Mouse (Mus musculus): ENCODE measurements around the gene Olfr485. TPM values are rescaled to one million over a fixed set of nuclear protein-coding genes. Genes with fewer than 3 reads are reported as not detected.

The Olfr485 gene
- total and polyA plus RNA-seq, 2 experiments: not detected

- Histone ChIP-seq H3K27me3 (ENCODE audit: control insufficient read depth, insufficient read depth, low read length) (no peaks in the 10 kb centered on the region), H3K4me3 (ENCODE audit: insufficient read depth, low read depth, low read length) (no peak within 1 kb of the TSS), H3K4me1 (ENCODE audit: control insufficient read depth, insufficient read depth, low read length) (no peaks in the 10 kb centered on the region), H3K79me2 (ENCODE audit: control insufficient read depth, insufficient read depth, low read length) (no peaks in the 10 kb centered on the region), H3K27ac (replicated peaks; ENCODE audit: insufficient read depth, low read depth, low read length) (no peak within 1 kb of the TSS), H3K9ac (ENCODE audit: low read depth, low read length) (no peak within 1 kb of the TSS), H3K36me3 (ENCODE audit: control insufficient read depth, insufficient read depth, low read length) (no peaks in the 10 kb centered on the region)
- TF ChIP-seq POLR2A (IDR thresholded peaks at IDR 0.05; ENCODE audit: extremely low read depth, insufficient read depth, low read length): no peak
- TF ChIP-seq CTCF (IDR thresholded peaks at IDR 0.05; ENCODE audit: low read depth, low read length): no peak
- DNase-seq (ENCODE audit: extremely low read depth, low read depth, low spot score): no peak
These were observed 32.3 kb downstream of the Olfr485 start, which contains the start of gene Olfr484 for GRCm38 (mm10) chr7:108127349-108127748. TSS of gene Olfr484 (minus strand) at chr7:108127449.

GRCm38 (mm10) chr7:108121416-108121815 lies 38.3 kb downstream of the Olfr485 start:
- no peak for DNase-seq (ENCODE audit: extremely low read depth, low read depth, low spot score)
- Histone ChIP-seq H3K36me3 (ENCODE audit: control insufficient read depth, insufficient read depth, low read length) (no peaks in the 10 kb centered on the region), H3K79me2 (ENCODE audit: control insufficient read depth, insufficient read depth, low read length) (no peaks in the 10 kb centered on the region), H3K27ac (replicated peaks; ENCODE audit: insufficient read depth, low read depth, low read length) (no peak overlapping the region), H3K4me1 (ENCODE audit: control insufficient read depth, insufficient read depth, low read length) (no peaks in the 10 kb centered on the region), H3K4me3 (ENCODE audit: insufficient read depth, low read depth, low read length) (no peak overlapping the region), H3K9ac (ENCODE audit: low read depth, low read length) (no peak overlapping the region), H3K27me3 (ENCODE audit: control insufficient read depth, insufficient read depth, low read length) (no peaks in the 10 kb centered on the region)
- no peak for TF ChIP-seq POLR2A (IDR thresholded peaks at IDR 0.05; ENCODE audit: extremely low read depth, insufficient read depth, low read length)
- TF ChIP-seq CTCF (IDR thresholded peaks at IDR 0.05; ENCODE audit: low read depth, low read length): no peak
- 53% methylated on average over 1 of the region's 1 CpGs for WGBS

- Histone ChIP-seq H3K9ac (ENCODE audit: low read depth, low read length) (no peak overlapping the region), H3K27me3 (ENCODE audit: control insufficient read depth, insufficient read depth, low read length) (no peaks in the 10 kb centered on the region), H3K36me3 (ENCODE audit: control insufficient read depth, insufficient read depth, low read length) (no peaks in the 10 kb centered on the region), H3K27ac (replicated peaks; ENCODE audit: insufficient read depth, low read depth, low read length) (no peak overlapping the region), H3K4me1 (ENCODE audit: control insufficient read depth, insufficient read depth, low read length) (no peaks in the 10 kb centered on the region), H3K79me2 (ENCODE audit: control insufficient read depth, insufficient read depth, low read length) (no peaks in the 10 kb centered on the region), H3K4me3 (ENCODE audit: insufficient read depth, low read depth, low read length) (no peak overlapping the region)
- TF ChIP-seq POLR2A (IDR thresholded peaks at IDR 0.05; ENCODE audit: extremely low read depth, insufficient read depth, low read length) (no peak), CTCF (IDR thresholded peaks at IDR 0.05; ENCODE audit: low read depth, low read length) (no peak)
- WGBS: 23% methylated on average over 1 of the region's 1 CpGs
- no peak for DNase-seq (ENCODE audit: extremely low read depth, low read depth, low spot score)
These were observed 39.0 kb downstream of the Olfr485 start for GRCm38 (mm10) chr7:108120681-108121080.

Other genes with a start within 250 kb of the Olfr485 start
- gene Olfr473, start 229.4 kb downstream of the Olfr485 start, total RNA-seq (2014; rRNA removed): not detected in 2 replicates
- not detected in 2 replicates for gene Olfr473, start 229.4 kb downstream of the Olfr485 start, polyA plus RNA-seq (2012; rRNA removed)
- gene Olfr474, start 205.2 kb downstream of the Olfr485 start, total RNA-seq (2014; rRNA removed): not detected in 2 replicates
- gene Olfr474, start 205.2 kb downstream of the Olfr485 start, polyA plus RNA-seq (2012; rRNA removed): not detected in 2 replicates
- not detected in 2 replicates for gene Olfr476, start 195.1 kb downstream of the Olfr485 start, total RNA-seq (2014; rRNA removed)
- not detected in 2 replicates for gene Olfr476, start 195.1 kb downstream of the Olfr485 start, polyA plus RNA-seq (2012; rRNA removed)
- not detected in 2 replicates for gene Olfr477, start 173.2 kb downstream of the Olfr485 start, total RNA-seq (2014; rRNA removed)
- not detected in 2 replicates for gene Olfr477, start 173.2 kb downstream of the Olfr485 start, polyA plus RNA-seq (2012; rRNA removed)
- not detected in 2 replicates for gene Olfr478, start 125.9 kb downstream of the Olfr485 start, total RNA-seq (2014; rRNA removed)
- not detected in 2 replicates for gene Olfr478, start 125.9 kb downstream of the Olfr485 start, polyA plus RNA-seq (2012; rRNA removed)
- not detected in 2 replicates for gene Olfr479, start 109.2 kb downstream of the Olfr485 start, total RNA-seq (2014; rRNA removed)
- not detected in 2 replicates for gene Olfr479, start 109.2 kb downstream of the Olfr485 start, polyA plus RNA-seq (2012; rRNA removed)
- not detected in 2 replicates for gene Olfr480, start 92.5 kb downstream of the Olfr485 start, total RNA-seq (2014; rRNA removed)
- not detected in 2 replicates for gene Olfr480, start 92.5 kb downstream of the Olfr485 start, polyA plus RNA-seq (2012; rRNA removed)
- not detected in 2 replicates for gene Olfr481, start 80.0 kb downstream of the Olfr485 start, total RNA-seq (2014; rRNA removed)
- gene Olfr481, start 80.0 kb downstream of the Olfr485 start, polyA plus RNA-seq (2012; rRNA removed): not detected in 2 replicates
- gene Olfr482, start 62.3 kb downstream of the Olfr485 start, total RNA-seq (2014; rRNA removed): not detected in 2 replicates
- gene Olfr482, start 62.3 kb downstream of the Olfr485 start, polyA plus RNA-seq (2012; rRNA removed): not detected in 2 replicates
- not detected in 2 replicates for gene Olfr483, start 59.0 kb downstream of the Olfr485 start, total RNA-seq (2014; rRNA removed)
- not detected in 2 replicates for gene Olfr483, start 59.0 kb downstream of the Olfr485 start, polyA plus RNA-seq (2012; rRNA removed)
- not detected in 2 replicates for gene Olfr484, start 32.4 kb downstream of the Olfr485 start, total RNA-seq (2014; rRNA removed)
- not detected in 2 replicates for gene Olfr484, start 32.4 kb downstream of the Olfr485 start, polyA plus RNA-seq (2012; rRNA removed)
- not detected in 2 replicates for gene Olfr486, start 12.9 kb upstream of the Olfr485 start, total RNA-seq (2014; rRNA removed)
- not detected in 2 replicates for gene Olfr486, start 12.9 kb upstream of the Olfr485 start, polyA plus RNA-seq (2012; rRNA removed)
- gene Olfr487, start 54.8 kb upstream of the Olfr485 start, total RNA-seq (2014; rRNA removed): not detected in 2 replicates
- gene Olfr487, start 54.8 kb upstream of the Olfr485 start, polyA plus RNA-seq (2012; rRNA removed): not detected in 2 replicates
- not detected in 2 replicates for gene Olfr488, start 98.5 kb upstream of the Olfr485 start, total RNA-seq (2014; rRNA removed)
- not detected in 2 replicates for gene Olfr488, start 98.5 kb upstream of the Olfr485 start, polyA plus RNA-seq (2012; rRNA removed)
- not detected in 2 replicates for gene Olfr490, start 129.1 kb upstream of the Olfr485 start, total RNA-seq (2014; rRNA removed)
- not detected in 2 replicates for gene Olfr490, start 129.1 kb upstream of the Olfr485 start, polyA plus RNA-seq (2012; rRNA removed)
- gene Olfr491, start 153.6 kb upstream of the Olfr485 start, total RNA-seq (2014; rRNA removed): not detected in 2 replicates
- not detected in 2 replicates for gene Olfr491, start 153.6 kb upstream of the Olfr485 start, polyA plus RNA-seq (2012; rRNA removed)
- gene Olfr492, start 163.8 kb upstream of the Olfr485 start, total RNA-seq (2014; rRNA removed): not detected in 2 replicates
- not detected in 2 replicates for gene Olfr492, start 163.8 kb upstream of the Olfr485 start, polyA plus RNA-seq (2012; rRNA removed)
- gene Olfr493, start 187.1 kb upstream of the Olfr485 start, total RNA-seq (2014; rRNA removed): not detected in 2 replicates
- gene Olfr493, start 187.1 kb upstream of the Olfr485 start, polyA plus RNA-seq (2012; rRNA removed): not detected in 2 replicates
- not detected in 2 replicates for gene Olfr494, start 205.5 kb upstream of the Olfr485 start, total RNA-seq (2014; rRNA removed)
- not detected in 2 replicates for gene Olfr494, start 205.5 kb upstream of the Olfr485 start, polyA plus RNA-seq (2012; rRNA removed)
- gene Olfr495, start 233.3 kb upstream of the Olfr485 start, total RNA-seq (2014; rRNA removed): not detected in 2 replicates
- gene Olfr495, start 233.3 kb upstream of the Olfr485 start, polyA plus RNA-seq (2012; rRNA removed): not detected in 2 replicates